Mouse (Mus musculus) adrenal gland, postnatal 14 days (tissue): ENCODE data around the gene Sun1. TPM values are rescaled to one million over a fixed set of nuclear protein-coding genes. Genes with fewer than 3 reads are reported as not detected.
A peak's percentile ranks its signal among the peaks of the same experiment; 100 is the strongest.

Source experiments
- DNase-seq: peaks from one replicate; pipeline ENCODE4 v3.0.0; 2021; ENCODE audit warnings: mixed read lengths
- total RNA-seq: library from RNA; stranded (reverse); gene quantifications from 2 replicates; pipeline ENCODE4 v1.2.3, GENCODE M21; 2021

Sun1 gene
- total RNA-seq, 1 experiment from 2014 or later, result 63.6 TPM

GRCm38 (mm10) chr5:139208183-139208582, 7.7 kb downstream of the Sun1 start:
- no peak for DNase-seq

- DNase-seq, result no peak
These were observed 8.6 kb downstream of the Sun1 start for GRCm38 (mm10) chr5:139208871-139209684.

- DNase-seq, result no peak
These were observed 9.2 kb downstream of the Sun1 start for GRCm38 (mm10) chr5:139209685-139210026.

GRCm38 (mm10) chr5:139211737-139212385, 11.4 kb downstream of the Sun1 start:
- no peak for DNase-seq

- DNase-seq, result no peak
These were observed 13.9 kb downstream of the Sun1 start for GRCm38 (mm10) chr5:139214298-139214697.

- DNase-seq, result peak; percentile 49
These were observed 14.7 kb downstream of the Sun1 start for GRCm38 (mm10) chr5:139215184-139215583.

GRCm38 (mm10) chr5:139216121-139216520, 15.7 kb downstream of the Sun1 start:
- no peak for DNase-seq

- DNase-seq, result no peak
These were observed 16.3 kb downstream of the Sun1 start for GRCm38 (mm10) chr5:139216774-139217173.

- DNase-seq, result no peak
These were observed 19.6 kb downstream of the Sun1 start for GRCm38 (mm10) chr5:139220006-139220515.

- DNase-seq, result no peak
These were observed 20.2 kb downstream of the Sun1 start for GRCm38 (mm10) chr5:139220610-139221009.

- DNase-seq, result no peak
These were observed 22.9 kb downstream of the Sun1 start for GRCm38 (mm10) chr5:139223331-139223730.

- DNase-seq, result no peak
These were observed 26.8 kb downstream of the Sun1 start for GRCm38 (mm10) chr5:139227236-139227635.

GRCm38 (mm10) chr5:139227645-139228044, 27.2 kb downstream of the Sun1 start:
- DNase-seq, result no peak

GRCm38 (mm10) chr5:139228318-139228717, 27.9 kb downstream of the Sun1 start:
- DNase-seq, result peak; percentile 12

GRCm38 (mm10) chr5:139229716-139230115, 29.3 kb downstream of the Sun1 start:
- DNase-seq, result no peak

GRCm38 (mm10) chr5:139232083-139232482, 31.6 kb downstream of the Sun1 start:
- no peak for DNase-seq

- DNase-seq, result no peak
These were observed 34.0 kb downstream of the Sun1 start for GRCm38 (mm10) chr5:139234423-139234822.

- DNase-seq, result no peak
These were observed 37.0 kb downstream of the Sun1 start for GRCm38 (mm10) chr5:139237436-139237835.

- no peak for DNase-seq
These were observed 40.8 kb downstream of the Sun1 start for GRCm38 (mm10) chr5:139241022-139241761.

- DNase-seq, result no peak
These were observed 42.9 kb downstream of the Sun1 start for GRCm38 (mm10) chr5:139243384-139243783.

GRCm38 (mm10) chr5:139247767-139248166, 47.3 kb downstream of the Sun1 start:
- DNase-seq, result no peak

- peak; percentile 81 for DNase-seq
These were observed 48.4 kb downstream of the Sun1 start for GRCm38 (mm10) chr5:139248846-139249245.

GRCm38 (mm10) chr5:139251279-139251678, 50.8 kb downstream of the Sun1 start:
- no peak for DNase-seq
